Mouse (Mus musculus) limb, embryonic 11.5 days (tissue): ENCODE measurements around the gene Syt2. TPM values are rescaled to one million over a fixed set of nuclear protein-coding genes. Genes with fewer than 3 reads are reported as not detected.

Experiments used
- microRNA-seq: library from miRNA; unstranded; fragments of <30 nt; microRNA quantifications from one replicate; pipeline ENCODE4, GENCODE M21; 2016
- polyA plus RNA-seq: library from polyadenylated mRNA; unstranded; fragments of >200 nt; fragmentation: Nextera tagmentation; extraction: Ambion mirVana; gene quantifications from 2 replicates; pipeline ENCODE4 v1.2.1, GENCODE M21; 2014

Syt2 gene
- polyA plus RNA-seq, 1 experiment from 2014 or later = 0.28 TPM

Small RNA genes lying within 50 kb of the gene (microRNA-seq; reads per million reads assigned to microRNA genes)
- gene Gm22232 = not detected

Other genes with a start within 250 kb of the Syt2 start
- 33.5 and 36.1 TPM in 2 replicates for gene Cyb5r1, start 241.1 kb upstream of the Syt2 start, polyA plus RNA-seq
- gene Adipor1, start 231.3 kb upstream of the Syt2 start, polyA plus RNA-seq = 91.9 and 93.2 TPM in 2 replicates
- 37.3 and 41.7 TPM in 2 replicates for gene Klhl12, start 191.1 kb upstream of the Syt2 start, polyA plus RNA-seq
- gene Rabif, start 152.0 kb upstream of the Syt2 start, polyA plus RNA-seq = 38.3 and 39.1 TPM in 2 replicates
- gene Mgat4e, start 97.0 kb upstream of the Syt2 start, polyA plus RNA-seq = not detected in 2 replicates
- gene Kdm5b, start 86.5 kb upstream of the Syt2 start, polyA plus RNA-seq = 90.9 and 98.2 TPM in 2 replicates